Mouse (Mus musculus) midbrain, postnatal 0 days (tissue): ENCODE data around the gene Fxyd7. TPM values are rescaled to one million over a fixed set of nuclear protein-coding genes. Genes with fewer than 3 reads are reported as not detected.
A peak's percentile ranks its signal among the peaks of the same experiment; 100 is the strongest.

Source experiments
- ATAC-seq: fragments of 200-750 bp; cut with Nextera tagmentation; 2 replicates; pipeline ENCODE4 v1.8.0; 2017; ENCODE audit warnings: moderate number of reproducible peaks, mild to moderate bottlenecking, moderate TSS enrichment, moderate library complexity; ENCODE audit not compliant: low FRiP score
- DNase-seq: peaks from one replicate; pipeline ENCODE4 v3.0.0-alpha.2; 2015; ENCODE audit warnings: low spot score
- H3K27ac ChIP-seq: fragments of 300-500 bp; sonication (generic); 2 replicates; pipeline ENCODE4 v1.5.1; 2014; ENCODE audit warnings: low read depth, mild to moderate bottlenecking, low read length, mixed read lengths
- H3K27me3 ChIP-seq: fragments of 300-500 bp; sonication (generic); 2 replicates; pipeline ENCODE4 v1.6.1; 2014; ENCODE audit warnings: low read length, control low read depth, mixed read lengths; ENCODE audit not compliant: insufficient read depth
- H3K36me3 ChIP-seq: fragments of 300-500 bp; sonication (generic); 2 replicates; pipeline ENCODE4 v1.6.1; 2014; ENCODE audit warnings: low read length, control low read depth, mixed read lengths; ENCODE audit not compliant: insufficient read depth
- H3K4me1 ChIP-seq: fragments of 300-500 bp; sonication (generic); 2 replicates; pipeline ENCODE4 v1.6.1; 2014; ENCODE audit warnings: mild to moderate bottlenecking, control low read depth, antibody characterized with exemption, low read length, mixed read lengths; ENCODE audit not compliant: insufficient read depth
- H3K4me2 ChIP-seq: fragments of 300-500 bp; sonication (generic); 2 replicates; pipeline ENCODE4 v1.6.1; 2014; ENCODE audit warnings: low read depth, mild to moderate bottlenecking, low read length, mixed read lengths; ENCODE audit not compliant: poor library complexity, severe bottlenecking
- H3K4me3 ChIP-seq: fragments of 300-500 bp; sonication (generic); 2 replicates; pipeline ENCODE4 v1.5.1; 2014; ENCODE audit warnings: low read depth, mild to moderate bottlenecking, low read length, moderate library complexity
- H3K9ac ChIP-seq: fragments of 300-500 bp; sonication (generic); replicated peaks from 2 replicates; pipeline ENCODE4 v1.6.1; 2014; ENCODE audit warnings: mild to moderate bottlenecking, low read length, moderate library complexity, mixed read lengths; ENCODE audit not compliant: poor library complexity, severe bottlenecking
- H3K9me3 ChIP-seq: fragments of 300-500 bp; sonication (generic); 2 replicates; pipeline ENCODE4 v1.6.1; 2016; ENCODE audit warnings: low read length, control low read depth
- CTCF ChIP-seq: IDR thresholded peaks from 2 replicates; pipeline ENCODE4 v1.5.1; 2016; ENCODE audit warnings: antibody characterized with exemption, mild to moderate bottlenecking
- WGBS: fragments of 180-500 bp; shearing (Covaris S2); extraction: QIAGEN DNeasy Blood & Tissue Kit; methylation state at CpG from one replicate; pipeline ENCODE4 v1.1.7; 2014; 5-methylcytosine and 5-hydroxymethylcytosine counted together
- polyA plus RNA-seq: library from polyadenylated mRNA; unstranded; fragments of >200 nt; fragmentation: Nextera tagmentation; extraction: Ambion mirVana; gene quantifications from 2 replicates; pipeline ENCODE4 v1.2.1, GENCODE M21; 2015
- total RNA-seq: library from RNA; depleted of rRNA; stranded (reverse); fragments of >200 nt; gene quantifications from 2 replicates; pipeline ENCODE4 v1.2.3, GENCODE M21; 2014

The Fxyd7 gene
- total and polyA plus RNA-seq, 2 experiments from 2014 or later, result 285 to 455 TPM

- DNase-seq (no peak), ATAC-seq (no peak)
- Histone ChIP-seq H3K27me3 (no peaks in the 10 kb centered on the region), H3K4me1 (no peaks in the 10 kb centered on the region), H3K9ac (no peak overlapping the region), H3K9me3 (no peaks in the 10 kb centered on the region), H3K4me2 (no peak overlapping the region), H3K27ac (no peak overlapping the region), H3K36me3 (no peaks in the 10 kb centered on the region), H3K4me3 (no peak overlapping the region)
- TF ChIP-seq CTCF, result no peak
- 92% methylated on average over 8 of the region's 8 CpGs for WGBS
Observed at GRCm38 (mm10) chr7:31079670-31080069, 28.4 kb upstream of the Fxyd7 start.

DNA sequence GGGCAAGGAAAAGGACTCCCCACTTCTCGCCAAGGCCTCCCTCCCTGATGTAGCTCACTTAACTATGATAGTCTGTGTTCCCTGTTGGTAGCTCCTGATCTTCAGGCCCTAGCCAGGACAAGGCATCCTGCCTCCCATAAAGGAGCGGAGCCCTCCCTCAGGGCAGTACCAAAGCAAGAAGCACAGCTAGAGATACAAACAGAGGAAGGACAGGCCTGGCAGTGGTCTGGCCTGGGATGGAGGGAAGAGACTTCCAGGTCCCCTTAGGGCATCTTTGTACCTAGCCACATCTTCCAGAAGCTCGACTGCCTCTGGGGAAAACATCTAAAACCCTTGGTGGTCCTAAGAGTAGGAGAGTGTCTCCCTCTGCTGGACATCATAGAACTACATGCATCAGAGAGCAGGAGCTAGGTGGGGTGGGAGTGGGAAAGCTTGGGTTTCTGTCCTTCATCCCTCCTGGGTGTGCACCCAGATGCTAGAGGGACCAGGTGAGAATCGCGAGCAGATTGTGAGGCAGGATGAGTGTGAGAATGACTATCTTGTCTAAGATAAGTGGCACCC is 26.7 kb upstream of the Fxyd7 start:
- H3K9ac ChIP-seq, result no peak overlapping the region
- no peaks in the 10 kb centered on the region for H3K9me3 ChIP-seq
- H3K4me2 ChIP-seq, result no peak overlapping the region
- no peak overlapping the region for H3K4me3 ChIP-seq
- peak; percentile 82 for DNase-seq
- peak; percentile 90 for TF ChIP-seq CTCF
- peak; percentile 42; the same call in 1 of the 2 replicates for ATAC-seq
- H3K36me3 ChIP-seq, result no peaks in the 10 kb centered on the region
- no peaks in the 10 kb centered on the region for H3K27me3 ChIP-seq
- H3K4me1 ChIP-seq, result no peaks in the 10 kb centered on the region
- WGBS, result 52% methylated on average over 5 of the region's 5 CpGs
- H3K27ac ChIP-seq, result no peak overlapping the region

DNA sequence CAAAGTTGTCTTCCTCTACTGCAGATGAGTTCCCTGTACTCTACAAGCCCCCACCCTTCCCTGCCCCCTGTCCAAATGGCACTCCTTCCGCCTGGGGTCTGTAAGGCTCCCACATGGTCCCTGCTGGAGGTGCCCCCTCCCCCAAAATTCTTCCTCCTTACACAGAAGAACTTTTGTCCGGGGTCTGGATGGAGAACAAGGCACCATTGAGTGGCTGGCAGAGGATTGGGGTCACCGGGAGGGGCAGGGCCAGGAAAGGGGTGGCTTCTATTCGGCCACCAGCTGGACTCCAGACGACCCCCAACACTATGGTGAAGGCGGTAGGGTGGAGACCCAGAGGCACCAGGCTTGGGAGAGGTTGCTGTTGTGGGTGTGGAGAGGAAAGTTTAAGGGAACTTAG is 26.2 kb upstream of the Fxyd7 start:
- Histone ChIP-seq H3K27me3 (no peaks in the 10 kb centered on the region), H3K4me2 (no peak overlapping the region), H3K27ac (no peak overlapping the region), H3K4me1 (no peaks in the 10 kb centered on the region), H3K9ac (no peak overlapping the region), H3K4me3 (no peak overlapping the region), H3K36me3 (no peaks in the 10 kb centered on the region), H3K9me3 (no peaks in the 10 kb centered on the region)
- 50% methylated on average over 6 of the region's 6 CpGs for WGBS
- DNase-seq (peak; percentile 40), ATAC-seq (peak; percentile 59)
- TF ChIP-seq CTCF, result no peak

DNA sequence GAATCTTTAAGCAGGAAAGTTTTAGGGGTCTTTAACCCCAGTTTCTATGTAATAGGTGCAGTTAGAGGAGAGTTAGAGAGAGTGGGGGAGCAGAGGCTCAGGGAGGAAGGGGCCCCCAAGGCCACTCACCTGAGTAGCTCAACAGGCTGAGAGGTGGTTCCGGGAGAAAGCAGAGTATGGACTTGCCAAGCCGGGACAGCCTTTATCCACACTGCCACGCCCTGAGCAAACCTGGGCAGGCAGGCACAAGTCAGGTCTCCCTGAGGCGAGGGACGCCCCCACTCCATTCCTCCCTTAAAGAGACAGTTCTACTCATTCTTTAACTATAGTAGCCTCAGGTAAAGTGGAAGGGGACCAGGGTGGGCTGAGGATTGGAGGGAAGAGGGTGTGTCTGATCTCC is 25.2 kb upstream of the Fxyd7 start, which contains the start of gene Fxyd3:
Gene Fxyd3, minus strand, starts transcription at position 213 of the 400 bp plus-strand sequence.
- Histone ChIP-seq H3K9ac (no peak within 1 kb of the TSS), H3K9me3 (no peaks in the 10 kb centered on the region), H3K36me3 (no peaks in the 10 kb centered on the region), H3K27ac (no peak within 1 kb of the TSS), H3K4me2 (no peak within 1 kb of the TSS), H3K27me3 (no peaks in the 10 kb centered on the region), H3K4me3 (no peak within 1 kb of the TSS), H3K4me1 (no peaks in the 10 kb centered on the region)
- DNase-seq (no peak), ATAC-seq (no peak)
- WGBS, result 62% methylated on average over 5 of the region's 5 CpGs
- no peak for TF ChIP-seq CTCF

GRCm38 (mm10) chr7:31074713-31075069 is 23.4 kb upstream of the Fxyd7 start:
- Histone ChIP-seq H3K4me1 (no peaks in the 10 kb centered on the region), H3K27ac (no peak overlapping the region), H3K36me3 (no peaks in the 10 kb centered on the region), H3K9me3 (no peaks in the 10 kb centered on the region), H3K4me3 (no peak overlapping the region), H3K27me3 (no peaks in the 10 kb centered on the region), H3K9ac (no peak overlapping the region), H3K4me2 (no peak overlapping the region)
- WGBS, result 67% methylated on average over 5 of the region's 5 CpGs
- TF ChIP-seq CTCF, result no peak
- ATAC-seq (no peak), DNase-seq (no peak)

- 68% methylated on average over 7 of the region's 7 CpGs for WGBS
- no peak for TF ChIP-seq CTCF
- no peaks in the 10 kb centered on the region for H3K9me3 ChIP-seq
- DNase-seq (no peak), ATAC-seq (no peak)
- H3K36me3 ChIP-seq, result no peaks in the 10 kb centered on the region
- no peak overlapping the region for H3K4me3 ChIP-seq
- H3K27me3 ChIP-seq, result no peaks in the 10 kb centered on the region
- no peak overlapping the region for H3K4me2 ChIP-seq
- no peaks in the 10 kb centered on the region for H3K4me1 ChIP-seq
- no peak overlapping the region for H3K9ac ChIP-seq
- H3K27ac ChIP-seq, result no peak overlapping the region
Observed at GRCm38 (mm10) chr7:31074061-31074712, 22.9 kb upstream of the Fxyd7 start.
